Mouse (Mus musculus): Measurements from ENCODE around the gene Cacna1a. TPM values are rescaled to one million over a fixed set of nuclear protein-coding genes. Genes with fewer than 3 reads are reported as not detected.
A peak's percentile ranks its signal among the peaks of the same experiment; 100 is the strongest.

Gene Cacna1a
- polyA plus RNA-seq, 1 experiment from 2014 or later = 1.3 TPM

GRCm38 (mm10) chr8:84659936-84660818 lies 271.9 kb downstream of the Cacna1a start:
- in situ Hi-C loops (cut with MboI; ENCODE audit: low pct_unique_long_range_greater_than_20kb) = loop anchor here (10.0 to 25.0 kb wide), 2 partner anchors 325 to 648 kb away; partner anchors contain the start of genes 1700067K01Rik, 2210011C24Rik and Palm3
- DNase-seq (ENCODE audit: low read depth, low spot score) (no peak), ATAC-seq (peak; percentile 9)
- no peak for TF ChIP-seq CTCF (IDR thresholded peaks at IDR 0.05)
- H3K27me3 ChIP-seq = no peaks in the 10 kb centered on the region
- CTCF ChIA-PET = interaction anchor here (0.9 to 2.0 kb wide), 6 partner anchors 21 to 474 kb away, joined by 3 to 5 read pairs (median 3); no protein-coding TSS in a partner anchor
- POLR2A ChIA-PET = interaction anchor here (0.6 to 1.5 kb wide), 4 partner anchors 28 to 377 kb away, joined by 3 to 7 read pairs (median 3); partner anchors contain the start of genes Gadd45gip1 and Nacc1

DNA sequence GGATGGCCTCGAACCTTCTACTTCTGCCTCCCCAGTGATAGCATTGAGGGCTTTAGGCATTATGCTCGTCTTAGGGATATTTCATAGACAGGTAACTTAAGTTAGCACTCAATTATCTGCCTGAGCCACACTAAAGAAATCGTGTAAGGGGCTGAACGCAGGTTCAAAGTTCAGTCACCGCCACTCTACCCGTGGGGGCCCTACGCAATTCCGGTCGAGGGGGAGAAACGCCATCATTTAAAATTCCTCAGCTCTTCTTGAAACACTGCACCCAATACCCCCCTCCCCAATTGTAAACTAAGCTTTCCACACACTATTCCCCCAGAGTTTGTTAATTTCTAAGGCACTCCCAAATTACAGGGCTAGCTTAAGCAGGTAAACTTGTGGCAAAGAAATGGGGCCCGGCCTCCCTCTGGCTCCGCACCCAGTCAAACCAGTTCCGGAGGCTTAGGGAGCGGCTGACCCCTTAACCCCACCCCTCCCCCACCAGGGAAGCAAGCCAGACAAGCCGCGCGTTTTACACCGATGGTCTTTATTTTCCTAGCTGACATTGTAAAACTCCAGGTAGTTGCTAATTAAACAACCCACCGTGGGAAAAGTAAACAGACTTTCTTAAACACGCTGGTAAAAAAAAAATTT lies 272.7 kb downstream of the Cacna1a start:
- ChIA-PET POLR2A (interaction anchor here (0.9 to 2.0 kb wide), 4 partner anchors 23 to 171 kb away, joined by 3 to 5 read pairs (median 4); partner anchors contain the start of gene Gadd45gip1), CTCF (interaction anchor here (1.0 to 2.0 kb wide), 5 partner anchors 21 to 474 kb away, joined by 3 to 5 read pairs (median 3); no protein-coding TSS in a partner anchor)
- DNase-seq (ENCODE audit: low read depth, low spot score) (no peak), ATAC-seq (no peak)
- in situ Hi-C loops (cut with MboI; ENCODE audit: low pct_unique_long_range_greater_than_20kb) = loop anchor here (10.0 to 25.0 kb wide), 2 partner anchors 324 to 649 kb away; partner anchors contain the start of genes 1700067K01Rik, 2210011C24Rik and Palm3
- no peak for TF ChIP-seq CTCF (IDR thresholded peaks at IDR 0.05)
- no peaks in the 10 kb centered on the region for H3K27me3 ChIP-seq

GRCm38 (mm10) chr8:84661458-84661871 lies 273.2 kb downstream of the Cacna1a start:
- no peak for TF ChIP-seq CTCF (IDR thresholded peaks at IDR 0.05)
- ChIA-PET CTCF (interaction anchor here (1.0 to 2.0 kb wide), 3 partner anchors 22 to 154 kb away, joined by 3 to 5 read pairs (median 3); no protein-coding TSS in a partner anchor), POLR2A (interaction anchor here (0.9 to 2.0 kb wide), 4 partner anchors 23 to 170 kb away, joined by 3 to 5 read pairs (median 4); partner anchors contain the start of gene Gadd45gip1)
- no peak for DNase-seq (ENCODE audit: low read depth, low spot score)
- ATAC-seq = peak; percentile 7
- in situ Hi-C loops (cut with MboI; ENCODE audit: low pct_unique_long_range_greater_than_20kb) = loop anchor here (10.0 to 25.0 kb wide), 2 partner anchors 323 to 649 kb away; partner anchors contain the start of genes 1700067K01Rik, 2210011C24Rik and Palm3
- no peaks in the 10 kb centered on the region for H3K27me3 ChIP-seq

GRCm38 (mm10) chr8:84661961-84662571 lies 273.8 kb downstream of the Cacna1a start:
- ChIA-PET CTCF (interaction anchor here (1.0 kb wide), 1 partner anchor 151 kb away, joined by 3 read pairs; no protein-coding TSS in a partner anchor), POLR2A (interaction anchor here (1.0 to 2.0 kb wide), 4 partner anchors 22 to 313 kb away, joined by 3 to 5 read pairs (median 4); partner anchors contain the start of gene Gadd45gip1)
- TF ChIP-seq CTCF (IDR thresholded peaks at IDR 0.05) = no peak
- peak; percentile 1 for ATAC-seq
- in situ Hi-C loops (cut with MboI; ENCODE audit: low pct_unique_long_range_greater_than_20kb) = loop anchor here (10.0 to 25.0 kb wide), 2 partner anchors 323 to 650 kb away; partner anchors contain the start of genes 1700067K01Rik, 2210011C24Rik and Palm3
- no peak for DNase-seq (ENCODE audit: low read depth, low spot score)
- no peaks in the 10 kb centered on the region for H3K27me3 ChIP-seq

- ATAC-seq (peak; percentile 37), DNase-seq (ENCODE audit: low read depth, low spot score) (peak; percentile 91)
- POLR2A ChIA-PET = interaction anchor here (0.7 to 2.0 kb wide), 4 partner anchors 22 to 1228 kb away, joined by 3 to 5 read pairs (median 4); no protein-coding TSS in a partner anchor
- no peaks in the 10 kb centered on the region for H3K27me3 ChIP-seq
- in situ Hi-C loops (cut with MboI; ENCODE audit: low pct_unique_long_range_greater_than_20kb) = loop anchor here (10.0 to 25.0 kb wide), 2 partner anchors 322 to 650 kb away; partner anchors contain the start of genes 1700067K01Rik, 2210011C24Rik and Palm3
- no peak for TF ChIP-seq CTCF (IDR thresholded peaks at IDR 0.05)
- CTCF ChIA-PET = no interaction called here
These were observed 274.4 kb downstream of the Cacna1a start, which contains the start of gene Ier2 for GRCm38 (mm10) chr8:84662581-84663065. Gene Ier2, minus strand, starts transcription at chr8:84662852.

DNA sequence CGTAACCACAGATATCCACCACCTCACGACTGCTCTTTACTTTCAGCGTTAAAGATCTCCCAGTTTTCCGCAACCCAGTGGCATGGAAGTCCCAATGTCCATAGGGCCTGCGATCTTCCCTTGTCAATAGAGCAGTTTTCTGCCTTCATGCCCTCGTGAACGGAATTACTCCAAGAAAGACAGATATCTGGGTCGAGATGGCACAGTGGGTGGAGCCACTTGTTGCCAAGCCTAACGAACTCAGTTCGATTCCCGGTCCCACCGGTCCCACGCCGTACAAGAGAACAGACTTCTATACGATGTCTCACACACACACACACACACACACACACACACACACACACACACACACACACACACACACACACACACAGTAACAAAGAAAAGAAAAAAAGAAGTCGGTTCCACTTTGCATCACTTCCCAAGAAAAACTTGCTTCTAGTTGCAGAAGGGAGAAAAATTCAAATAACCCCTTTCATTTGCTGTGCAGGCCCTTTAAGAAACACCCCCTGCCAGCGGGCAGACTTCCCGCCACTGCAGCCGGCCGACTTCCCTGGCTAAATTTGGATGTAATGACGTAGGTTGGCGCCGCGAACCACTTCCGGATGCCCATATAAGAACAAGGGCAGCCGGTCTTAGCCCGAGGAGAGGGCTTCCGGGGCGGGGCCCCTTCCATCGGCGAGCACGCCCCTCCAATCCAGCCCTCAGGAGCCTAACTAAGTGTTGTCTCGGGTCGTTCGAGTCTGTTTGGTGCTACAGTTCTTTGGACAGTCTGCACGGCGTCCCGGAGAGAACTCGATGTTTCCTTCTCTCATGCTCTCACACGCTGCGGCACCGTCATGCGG lies 275.5 kb downstream of the Cacna1a start:
- no peak for DNase-seq (ENCODE audit: low read depth, low spot score)
- no peaks in the 10 kb centered on the region for H3K27me3 ChIP-seq
- in situ Hi-C loops (cut with MboI; ENCODE audit: low pct_unique_long_range_greater_than_20kb) = loop anchor here (10.0 to 25.0 kb wide), 2 partner anchors 321 to 651 kb away; partner anchors contain the start of genes 1700067K01Rik, 2210011C24Rik and Palm3
- ChIA-PET CTCF (interaction anchor here (1.4 kb wide), 1 partner anchor 20 kb away, joined by 4 read pairs; no protein-coding TSS in a partner anchor), POLR2A (no interaction called here)
- TF ChIP-seq CTCF (IDR thresholded peaks at IDR 0.05) = no peak
- peak; percentile 38 for ATAC-seq

- no peak for TF ChIP-seq CTCF (IDR thresholded peaks at IDR 0.05)
- in situ Hi-C loops (cut with MboI; ENCODE audit: low pct_unique_long_range_greater_than_20kb) = loop anchor here (10.0 to 25.0 kb wide), 2 partner anchors 320 to 652 kb away; partner anchors contain the start of genes 1700067K01Rik, 2210011C24Rik and Palm3
- DNase-seq (ENCODE audit: low read depth, low spot score) (no peak), ATAC-seq (no peak)
- H3K27me3 ChIP-seq = no peaks in the 10 kb centered on the region
- ChIA-PET CTCF (interaction anchor here (1.2 to 1.8 kb wide), 4 partner anchors 15 to 148 kb away, joined by 3 to 7 read pairs (median 4); no protein-coding TSS in a partner anchor), POLR2A (interaction anchor here (0.8 to 0.9 kb wide), 3 partner anchors 17 to 44 kb away, joined by 3 read pairs; no protein-coding TSS in a partner anchor)
These were observed 276.5 kb downstream of the Cacna1a start for GRCm38 (mm10) chr8:84664566-84665384.
